Mouse (Mus musculus): ENCODE data around the gene Rabggtb.

DNA sequence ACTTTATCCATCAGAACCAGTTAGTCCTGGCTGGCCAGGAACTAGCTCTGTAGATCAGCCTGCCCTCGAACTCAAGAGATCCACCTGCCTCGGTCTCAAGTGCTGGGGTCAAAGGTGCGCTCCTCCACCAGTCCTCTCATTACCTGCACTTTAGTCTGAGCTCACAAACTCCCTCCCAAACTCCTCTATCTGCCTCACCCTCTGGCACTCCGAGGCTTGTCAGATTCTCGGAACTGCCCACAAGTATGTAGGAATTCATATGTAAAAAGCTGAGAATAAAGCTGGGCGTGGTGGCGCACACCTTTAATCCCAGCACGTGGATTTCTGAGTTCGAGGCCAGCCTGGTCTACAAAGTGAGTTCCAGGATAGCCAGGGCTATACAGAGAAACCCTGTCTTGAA, 27.7 kb upstream of the Rabggtb start:
- TF ChIP-seq CTCF (IDR thresholded peaks at IDR 0.05; ENCODE audit: low read depth): no peak
- TF ChIP-seq EP300 (IDR thresholded peaks at IDR 0.05; ENCODE audit: low read depth): no peak

Data from heart, postnatal 0 days (tissue).